Mouse (Mus musculus): ENCODE results near the gene Mrpl36. TPM values are rescaled to one million over a fixed set of nuclear protein-coding genes. Genes with fewer than 3 reads are reported as not detected.

Gene Mrpl36
- total and polyA plus RNA-seq, 3 experiments = 53.3 to 81.8 (median 57.8) TPM

DNA sequence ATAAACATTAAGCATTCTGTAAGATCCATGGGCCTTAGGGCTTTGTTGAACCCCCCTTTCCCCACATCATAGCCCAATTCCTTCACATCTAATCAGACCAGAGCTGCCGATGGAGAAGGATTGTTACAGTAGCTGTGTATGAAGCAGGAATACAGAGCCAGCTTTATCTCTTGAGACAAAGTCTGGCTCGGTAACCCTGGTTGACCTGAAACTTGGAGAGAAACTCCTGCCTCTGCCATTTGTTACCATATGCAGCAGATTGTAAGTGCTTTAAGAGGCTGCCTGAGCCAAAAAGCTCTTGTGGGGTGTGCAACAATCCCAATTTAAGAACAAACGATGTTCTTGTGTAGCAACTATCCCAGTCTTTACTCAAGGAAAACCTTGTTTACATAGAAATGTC is 3.4 kb downstream of the Mrpl36 start:
- WGBS = 36% methylated on average over 3 of the region's 3 CpGs
- no peaks in the 10 kb centered on the region; the same call in 1 of the 2 replicates for H3K79me2 ChIP-seq (replicated peaks; ENCODE audit: control insufficient read depth, insufficient read depth, low read length)
- intact Hi-C loops (cut with DNase I) = no loop called here
- peaks cover 10% of the 10 kb centered on the region for H3K36me3 ChIP-seq (ENCODE audit: control insufficient read depth, insufficient read depth, low read length)
- peak overlapping the region; percentile 94; the same call in 1 of the 2 replicates for H3K9ac ChIP-seq (ENCODE audit: low read depth, low read length)
- TF ChIP-seq EP300 (IDR thresholded peaks at IDR 0.05; ENCODE audit: insufficient read depth, low read depth, low read length) (no peak), CTCF (IDR thresholded peaks at IDR 0.05) (no peak), POLR2A (IDR thresholded peaks at IDR 0.05; ENCODE audit: insufficient read depth, low read depth, low read length) (no peak)
- no peak for DNase-seq
- peak overlapping the region; percentile 81 for H3K4me3 ChIP-seq
- peak overlapping the region; percentile 96 for H3K27ac ChIP-seq
- H3K4me1 ChIP-seq (ENCODE audit: control insufficient read depth, insufficient read depth, low read length) = peaks cover 5% of the 10 kb centered on the region
- H3K27me3 ChIP-seq (ENCODE audit: control insufficient read depth, insufficient read depth, low read length) = no peaks in the 10 kb centered on the region

DNA sequence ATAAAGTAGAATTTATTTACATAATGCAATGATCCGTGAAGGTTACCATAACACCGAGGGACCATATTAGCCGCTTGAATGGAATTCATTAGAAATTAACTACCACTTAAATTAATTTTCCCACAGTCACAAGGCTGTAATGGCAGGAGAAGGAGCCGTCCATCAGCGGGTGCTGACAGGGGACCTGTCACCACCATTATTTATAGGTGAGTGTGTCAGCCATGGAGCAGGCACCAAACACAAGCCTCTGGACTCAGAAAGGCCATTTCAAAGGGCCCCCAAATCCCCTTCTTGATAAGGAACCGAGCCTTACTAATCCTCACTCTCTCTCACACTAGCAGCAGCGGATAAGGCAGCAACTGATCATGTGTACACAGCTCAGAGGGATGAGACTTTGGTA is 8.4 kb downstream of the Mrpl36 start:
- H3K4me1 ChIP-seq (ENCODE audit: control insufficient read depth, insufficient read depth, low read length) = no peaks in the 10 kb centered on the region
- 41% methylated on average over 7 of the region's 7 CpGs for WGBS
- H3K79me2 ChIP-seq (replicated peaks; ENCODE audit: control insufficient read depth, insufficient read depth, low read length) = no peaks in the 10 kb centered on the region
- DNase-seq = no peak
- H3K4me3 ChIP-seq = no peak overlapping the region
- H3K36me3 ChIP-seq (ENCODE audit: control insufficient read depth, insufficient read depth, low read length) = peaks cover 1% of the 10 kb centered on the region
- intact Hi-C loops (cut with DNase I) = no loop called here
- peak overlapping the region; percentile 45 for H3K27ac ChIP-seq
- no peak overlapping the region for H3K9ac ChIP-seq (ENCODE audit: low read depth, low read length)
- TF ChIP-seq CTCF (IDR thresholded peaks at IDR 0.05) = no peak
- H3K27me3 ChIP-seq (ENCODE audit: control insufficient read depth, insufficient read depth, low read length) = no peaks in the 10 kb centered on the region

GRCm38 (mm10) chr13:73345102-73345890 is 17.0 kb downstream of the Mrpl36 start:
- 65% methylated on average over 9 of the region's 9 CpGs for WGBS
- Histone ChIP-seq H3K36me3 (ENCODE audit: control insufficient read depth, insufficient read depth, low read length) (no peaks in the 10 kb centered on the region), H3K27ac (no peak overlapping the region), H3K27me3 (ENCODE audit: control insufficient read depth, insufficient read depth, low read length) (no peaks in the 10 kb centered on the region), H3K9ac (ENCODE audit: low read depth, low read length) (no peak overlapping the region), H3K4me1 (ENCODE audit: control insufficient read depth, insufficient read depth, low read length) (no peaks in the 10 kb centered on the region), H3K79me2 (replicated peaks; ENCODE audit: control insufficient read depth, insufficient read depth, low read length) (no peaks in the 10 kb centered on the region), H3K4me3 (no peak overlapping the region)
- DNase-seq = no peak
- TF ChIP-seq CTCF (IDR thresholded peaks at IDR 0.05) (peak; percentile 55), POLR2A (IDR thresholded peaks at IDR 0.05; ENCODE audit: insufficient read depth, low read depth, low read length) (no peak), EP300 (IDR thresholded peaks at IDR 0.05; ENCODE audit: insufficient read depth, low read depth, low read length) (no peak)
- intact Hi-C loops (cut with DNase I) = no loop called here

DNA sequence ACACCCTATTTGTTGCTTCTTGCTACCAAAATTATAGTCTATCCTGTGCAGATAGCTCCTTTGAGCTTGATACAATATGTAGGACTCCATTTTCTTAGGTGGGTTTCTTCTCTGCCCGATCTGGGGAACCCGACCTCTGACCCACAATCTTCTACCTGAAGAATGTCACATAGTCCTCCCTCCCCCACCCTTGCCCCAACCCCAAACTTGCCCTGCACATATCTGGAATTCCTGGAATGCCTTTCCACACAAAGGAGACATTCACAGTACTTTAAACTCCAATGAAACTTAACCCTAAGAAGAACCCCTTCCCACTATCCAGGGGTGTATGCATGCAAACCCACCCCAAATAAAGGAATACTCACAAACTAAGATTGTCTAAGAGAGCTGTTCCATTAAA is 17.8 kb downstream of the Mrpl36 start:
- no peak for TF ChIP-seq EP300 (IDR thresholded peaks at IDR 0.05; ENCODE audit: insufficient read depth, low read depth, low read length)
- no peak for TF ChIP-seq CTCF (IDR thresholded peaks at IDR 0.05)
- no peak for TF ChIP-seq POLR2A (IDR thresholded peaks at IDR 0.05; ENCODE audit: insufficient read depth, low read depth, low read length)
- 28% methylated on average over 2 of the region's 2 CpGs for WGBS
- DNase-seq = no peak
- H3K9ac ChIP-seq (ENCODE audit: low read depth, low read length) = no peak overlapping the region
- H3K27ac ChIP-seq = no peak overlapping the region
- H3K27me3 ChIP-seq (ENCODE audit: control insufficient read depth, insufficient read depth, low read length) = no peaks in the 10 kb centered on the region
- H3K4me3 ChIP-seq = no peak overlapping the region
- no peaks in the 10 kb centered on the region for H3K4me1 ChIP-seq (ENCODE audit: control insufficient read depth, insufficient read depth, low read length)
- H3K36me3 ChIP-seq (ENCODE audit: control insufficient read depth, insufficient read depth, low read length) = no peaks in the 10 kb centered on the region
- H3K79me2 ChIP-seq (replicated peaks; ENCODE audit: control insufficient read depth, insufficient read depth, low read length) = no peaks in the 10 kb centered on the region
- intact Hi-C loops (cut with DNase I) = no loop called here

GRCm38 (mm10) chr13:73346743-73347142 is 18.4 kb downstream of the Mrpl36 start:
- no peak for DNase-seq
- Histone ChIP-seq H3K4me3 (no peak overlapping the region), H3K4me1 (ENCODE audit: control insufficient read depth, insufficient read depth, low read length) (no peaks in the 10 kb centered on the region), H3K27me3 (ENCODE audit: control insufficient read depth, insufficient read depth, low read length) (no peaks in the 10 kb centered on the region), H3K9ac (ENCODE audit: low read depth, low read length) (no peak overlapping the region), H3K79me2 (replicated peaks; ENCODE audit: control insufficient read depth, insufficient read depth, low read length) (no peaks in the 10 kb centered on the region), H3K36me3 (ENCODE audit: control insufficient read depth, insufficient read depth, low read length) (no peaks in the 10 kb centered on the region), H3K27ac (no peak overlapping the region)
- WGBS = 72% methylated on average over 4 of the region's 4 CpGs
- intact Hi-C loops (cut with DNase I) = no loop called here
- no peak for TF ChIP-seq EP300 (IDR thresholded peaks at IDR 0.05; ENCODE audit: insufficient read depth, low read depth, low read length)
- TF ChIP-seq POLR2A (IDR thresholded peaks at IDR 0.05; ENCODE audit: insufficient read depth, low read depth, low read length) = no peak
- no peak for TF ChIP-seq CTCF (IDR thresholded peaks at IDR 0.05)

DNA sequence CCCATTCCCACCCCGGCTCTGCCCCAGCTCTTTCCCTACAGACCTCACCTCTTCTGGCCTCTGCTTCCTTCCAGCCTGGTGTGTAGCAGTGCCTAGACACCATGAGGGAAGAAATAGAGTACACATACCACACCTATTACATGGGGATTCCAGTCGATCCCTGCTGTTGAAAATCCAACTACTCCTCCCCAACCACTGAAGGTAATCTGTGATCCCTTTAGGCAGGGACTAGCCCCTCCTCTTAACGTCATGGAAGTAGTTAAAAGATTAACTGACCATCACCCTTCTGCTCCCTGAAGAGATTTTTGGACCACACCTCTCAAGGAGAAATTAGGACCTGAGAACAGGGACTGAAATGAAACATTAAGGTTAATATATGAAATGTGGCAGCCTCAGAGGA is 18.9 kb downstream of the Mrpl36 start:
- no peaks in the 10 kb centered on the region for H3K27me3 ChIP-seq (ENCODE audit: control insufficient read depth, insufficient read depth, low read length)
- H3K79me2 ChIP-seq (replicated peaks; ENCODE audit: control insufficient read depth, insufficient read depth, low read length) = no peaks in the 10 kb centered on the region
- H3K9ac ChIP-seq (ENCODE audit: low read depth, low read length) = no peak overlapping the region
- DNase-seq = no peak
- intact Hi-C loops (cut with DNase I) = no loop called here
- TF ChIP-seq EP300 (IDR thresholded peaks at IDR 0.05; ENCODE audit: insufficient read depth, low read depth, low read length) = no peak
- no peak for TF ChIP-seq CTCF (IDR thresholded peaks at IDR 0.05)
- TF ChIP-seq POLR2A (IDR thresholded peaks at IDR 0.05; ENCODE audit: insufficient read depth, low read depth, low read length) = no peak
- H3K4me1 ChIP-seq (ENCODE audit: control insufficient read depth, insufficient read depth, low read length) = no peaks in the 10 kb centered on the region
- WGBS = 58% methylated on average over 3 of the region's 3 CpGs
- H3K27ac ChIP-seq = no peak overlapping the region
- H3K4me3 ChIP-seq = no peak overlapping the region
- H3K36me3 ChIP-seq (ENCODE audit: control insufficient read depth, insufficient read depth, low read length) = no peaks in the 10 kb centered on the region
